Mouse (Mus musculus) erythroblast, embryonic 14.5 days (primary cell): ENCODE results near the gene Rbl2.

Experiments used
- GATA1 ChIP-seq: IDR thresholded peaks from 2 replicates; pipeline ENCODE4 v1.6.1; 2012; ENCODE audit warnings: low read length, inconsistent platforms, mixed read lengths
- TAL1 ChIP-seq: IDR thresholded peaks from 3 replicates; pipeline ENCODE4 v1.6.1; 2012; ENCODE audit warnings: low read length, inconsistent platforms, mixed read lengths

GRCm38 (mm10) chr8:91059884-91060510, 9.9 kb upstream of the Rbl2 start:
- TF ChIP-seq GATA1: no peak
- TF ChIP-seq TAL1: no peak
